Mouse (Mus musculus) gastrocnemius, postnatal 14 days (tissue): ENCODE measurements around the gene Ogdh. TPM values are rescaled to one million over a fixed set of nuclear protein-coding genes. Genes with fewer than 3 reads are reported as not detected.
"Not testable (repeated sequence)": the region's sequence is repeated elsewhere in the genome, so short reads cannot be mapped to it uniquely, and the experiment has no call there.

Experiments used
- DNase-seq: peaks from one replicate; pipeline ENCODE4 v3.0.0; 2021; ENCODE audit warnings: mixed read lengths
- intact Hi-C: fragments of 180-260 bp; cut with DNase I; formaldehyde crosslinking; loops from one replicate; pipeline ENCODE4 v1.15.1; 2025; ENCODE audit warnings: low total_unique reads
- long read RNA-seq, 2 experiments: library from polyadenylated mRNA; stranded (forward); transcript quantifications; one replicate each; pipeline ENCODE4 v2.0.0; 2021
- total RNA-seq, 2 experiments: library from RNA; stranded (reverse); gene quantifications; 2 replicates each; pipeline ENCODE4 v1.2.3; 2021

The Ogdh gene
- 100 to 1,000 TPM; 497 to 603 TPM for total RNA-seq
- long read RNA-seq, experiment 1, full-length matches to known transcripts, result 269 of 492 reads
- long read RNA-seq, experiment 1, partial matches to known transcripts, result 170 of 492 reads
- long read RNA-seq, experiment 1, other reads (novel, unspliced or antisense), result 53 of 492 reads
- long read RNA-seq, experiment 2, full-length matches to known transcripts, result 465 of 761 reads
- long read RNA-seq, experiment 2, partial matches to known transcripts, result 228 of 761 reads
- long read RNA-seq, experiment 2, other reads (novel, unspliced or antisense), result 68 of 761 reads

GRCm38 (mm10) chr11:6291401-6292115, at the start of gene Ogdh:
Gene Ogdh, plus strand, starts transcription at chr11:6291633.
- DNase-seq, result peak; percentile 99
- intact Hi-C loops, result no loop called here

GRCm38 (mm10) chr11:6244707-6245106, 46.7 kb upstream of the Ogdh start:
- intact Hi-C loops, result no loop called here
- DNase-seq, result no peak

DNA sequence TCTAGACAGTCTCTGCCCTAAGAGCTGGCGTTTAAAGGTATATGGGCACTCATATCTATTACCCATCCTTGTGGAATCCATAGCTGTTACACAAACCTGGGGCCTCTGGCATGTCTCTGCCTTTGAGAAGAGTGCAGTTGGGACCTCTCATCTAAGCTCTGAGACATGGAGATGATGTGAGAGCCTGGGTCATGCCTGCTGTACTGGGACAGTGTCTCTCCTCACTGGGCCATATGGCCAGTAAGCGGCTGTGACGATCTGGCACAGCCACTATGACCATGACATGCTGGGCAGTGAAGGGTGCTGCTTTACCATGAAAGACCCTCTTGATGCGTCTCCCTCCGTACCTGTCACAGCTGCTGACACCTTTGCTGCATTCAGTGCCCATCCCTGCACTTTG, 39.2 kb upstream of the Ogdh start:
- DNase-seq, result no peak
- intact Hi-C loops, result no loop called here

DNA sequence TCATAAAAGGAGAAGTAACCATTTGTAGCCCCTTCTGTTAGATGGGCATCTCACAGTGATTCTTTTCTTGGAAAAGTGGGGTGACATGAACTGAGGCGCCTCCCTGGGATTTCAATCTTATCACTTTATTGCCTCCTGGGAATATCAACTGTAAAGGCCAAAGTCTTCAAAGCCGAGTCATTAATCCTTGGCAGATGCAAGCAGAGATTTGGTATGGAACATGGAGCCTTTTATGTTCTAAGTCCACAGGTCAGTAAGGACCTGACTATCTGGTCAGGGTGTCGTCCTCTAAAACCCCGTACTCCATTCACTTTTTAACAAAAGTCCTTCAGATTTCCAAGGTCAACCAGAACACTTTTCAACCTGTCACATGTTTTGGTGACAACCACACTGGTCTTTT, 38.6 kb upstream of the Ogdh start:
- intact Hi-C loops, result no loop called here
- no peak for DNase-seq

DNA sequence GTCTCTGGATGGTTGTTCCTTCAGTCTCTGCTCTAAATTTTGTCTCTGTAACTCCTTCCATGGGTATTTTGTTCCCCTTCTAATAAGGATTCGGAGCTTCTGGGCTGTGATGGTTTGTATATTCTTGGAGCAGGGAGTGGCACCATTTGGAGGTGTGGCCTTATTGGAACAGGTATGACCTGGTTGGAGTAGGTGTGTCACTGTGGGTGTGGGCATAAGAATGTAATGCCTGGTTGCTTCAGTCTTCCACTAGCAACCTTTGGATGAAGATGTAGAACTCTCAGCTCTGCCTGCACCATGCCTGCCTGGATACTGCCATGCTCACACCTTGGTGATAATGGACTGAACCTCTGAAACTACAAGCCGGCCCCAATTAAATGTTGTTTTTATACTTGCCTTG, 36.8 kb upstream of the Ogdh start:
- intact Hi-C loops, result loop anchor here (5.0 kb wide), 1 partner anchor 42 kb away; no protein-coding TSS in a partner anchor
- DNase-seq, result not testable (repeated sequence)

DNA sequence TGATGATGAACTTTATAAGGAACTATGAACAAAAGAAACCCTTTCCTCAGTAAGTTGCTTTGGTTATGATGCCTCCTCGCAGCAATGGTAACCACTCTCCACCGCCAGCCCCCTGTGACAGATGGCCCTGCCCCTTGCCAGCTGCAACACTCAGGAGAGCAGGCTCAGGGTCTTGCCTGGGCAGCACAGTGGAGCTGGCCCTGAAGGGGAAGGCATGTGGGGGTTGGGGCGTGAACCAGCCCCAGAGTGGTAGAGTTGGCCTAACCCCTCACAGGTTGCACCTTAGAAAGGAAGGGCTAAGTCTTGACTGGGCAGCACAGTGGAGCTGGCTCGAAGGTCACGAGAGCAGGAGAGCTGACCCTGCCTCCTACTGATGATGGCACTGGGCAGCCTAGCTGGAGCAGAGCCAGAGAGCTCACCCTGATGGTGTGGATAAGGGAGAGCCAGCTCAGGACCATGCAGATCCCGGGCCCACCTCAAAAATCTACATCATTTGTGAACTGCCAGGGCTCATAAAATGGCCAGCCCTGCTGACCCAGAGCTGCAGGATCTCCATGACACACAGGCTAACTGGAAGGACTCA, 34.9 kb upstream of the Ogdh start:
- no peak for DNase-seq
- intact Hi-C loops, result loop anchor here (5.0 kb wide), 1 partner anchor 44 kb away; no protein-coding TSS in a partner anchor

DNA sequence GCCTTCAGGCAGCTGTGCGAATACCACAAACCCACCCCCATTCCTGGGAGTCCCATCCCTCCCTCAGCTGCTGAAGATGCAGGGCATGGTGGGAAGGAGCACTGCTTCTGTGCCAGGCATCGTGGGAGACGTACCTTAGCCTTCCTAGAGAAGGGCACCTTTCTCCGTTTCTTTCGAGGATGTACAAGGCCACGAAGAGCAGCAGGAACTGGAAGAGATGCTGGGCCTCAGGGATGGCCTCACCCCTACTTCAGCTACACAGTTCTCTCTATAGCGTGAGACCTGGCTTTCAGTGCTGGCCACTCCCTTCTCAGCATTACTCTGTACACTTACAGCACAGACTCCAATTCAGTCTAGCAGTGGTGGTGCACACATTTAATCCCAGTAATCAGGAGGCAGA, 32.0 kb upstream of the Ogdh start:
- DNase-seq, result no peak
- intact Hi-C loops, result loop anchor here (5.0 kb wide), 1 partner anchor 47 kb away; no protein-coding TSS in a partner anchor

DNA sequence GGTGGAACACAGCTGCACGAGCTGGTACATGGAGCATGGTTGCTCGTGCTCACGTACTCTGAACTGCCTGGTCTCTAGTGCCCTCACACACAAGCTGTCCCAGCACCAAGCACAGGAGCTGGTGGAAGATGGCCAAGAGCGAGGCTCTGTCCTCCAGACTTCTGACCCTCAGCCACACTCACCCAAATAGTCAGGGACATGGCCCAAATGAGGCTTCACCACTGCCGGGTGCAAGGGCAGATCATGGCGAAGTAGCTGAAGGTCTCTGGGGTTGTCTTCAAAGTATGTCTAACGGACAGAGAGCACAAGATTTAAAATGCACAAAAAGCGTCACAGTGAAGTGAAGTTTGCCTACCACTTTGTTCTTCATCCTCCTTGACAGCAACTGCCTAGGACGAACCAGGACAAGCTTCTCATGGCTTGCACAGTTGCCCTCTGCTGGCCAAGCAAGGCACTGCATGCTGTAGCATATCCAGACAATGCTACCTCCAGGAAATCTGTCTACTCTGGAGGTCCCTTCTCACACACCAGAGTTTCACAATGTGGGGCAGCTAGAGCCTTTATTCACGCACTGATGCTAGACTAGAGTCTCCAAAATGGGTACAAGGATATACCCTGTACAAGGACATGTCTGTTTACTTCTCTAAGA, 29.9 kb upstream of the Ogdh start:
- intact Hi-C loops, result loop anchor here (5.0 kb wide), 1 partner anchor 269 kb away; no protein-coding TSS in a partner anchor
- peak; percentile 70 for DNase-seq

DNA sequence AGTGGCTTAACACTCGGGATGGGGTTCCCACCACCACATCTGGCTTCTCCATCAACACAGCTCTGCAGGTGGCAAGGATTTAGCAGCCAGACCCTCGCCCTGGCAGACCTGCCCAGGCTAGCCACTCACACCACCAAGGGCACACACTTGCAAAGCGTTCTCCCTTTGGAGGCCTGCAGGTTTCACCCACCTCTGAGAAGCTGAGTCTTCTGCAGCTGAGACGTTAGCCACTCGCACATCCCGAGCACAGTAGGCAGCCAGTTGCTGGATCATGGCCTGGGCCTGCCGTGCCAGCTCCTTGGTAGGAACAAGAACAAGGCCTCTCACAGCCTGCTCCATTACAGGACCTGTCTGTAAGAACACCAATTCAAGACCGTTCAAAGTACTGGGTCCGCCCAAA, 24.8 kb upstream of the Ogdh start:
- no peak for DNase-seq
- intact Hi-C loops, result no loop called here

DNA sequence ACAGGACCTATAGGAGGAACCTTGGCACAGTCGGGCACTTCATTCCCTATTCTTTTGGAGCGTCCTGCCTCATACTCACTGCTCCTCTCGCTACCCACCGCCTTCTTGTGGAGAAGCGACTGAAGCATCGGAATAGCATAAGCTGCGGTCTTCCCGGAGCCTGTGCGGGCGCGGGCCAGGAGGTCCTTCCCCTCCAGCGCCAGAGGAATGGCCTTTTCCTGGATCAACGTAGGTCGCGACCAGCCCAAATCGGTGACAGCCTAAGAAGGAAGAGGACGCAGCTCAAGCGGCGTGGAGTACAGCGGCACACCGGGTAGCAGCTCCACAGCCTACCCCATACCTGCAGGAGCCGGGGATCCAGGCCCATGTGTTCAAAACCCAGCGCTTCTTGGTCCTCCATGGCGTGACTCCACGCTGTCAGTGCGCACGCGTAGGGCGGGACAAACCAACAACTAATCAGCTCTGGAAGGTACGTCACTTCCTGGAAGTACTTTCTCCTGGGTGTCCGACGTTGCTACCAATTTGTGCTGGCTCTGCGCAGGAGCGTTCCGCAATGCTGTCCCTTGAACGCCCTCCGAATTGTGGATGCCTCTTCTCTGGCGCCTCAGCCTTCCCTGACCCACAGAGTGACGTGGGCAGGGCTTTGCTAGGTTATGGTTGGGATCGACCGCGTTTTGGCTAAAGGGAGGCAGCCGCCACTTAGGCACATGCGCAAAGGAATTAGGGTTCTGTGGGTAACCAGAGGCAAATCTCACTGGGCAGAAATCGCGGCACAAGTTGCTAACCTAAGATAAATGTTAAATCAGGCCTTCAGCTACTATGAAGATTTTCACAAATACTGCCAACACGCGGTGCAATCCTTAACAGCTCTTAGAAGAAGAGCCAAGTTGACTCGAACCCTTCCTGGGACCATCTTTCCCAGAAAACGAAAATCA, 23.8 kb upstream of the Ogdh start, which contains the start of gene Ddx56:
Ddx56 (minus strand) TSS at position 453 of the 935 bp plus-strand sequence.
- intact Hi-C loops, result no loop called here
- DNase-seq, result peak; percentile 91

GRCm38 (mm10) chr11:6273607-6274006, 17.8 kb upstream of the Ogdh start:
- DNase-seq, result no peak
- intact Hi-C loops, result no loop called here

GRCm38 (mm10) chr11:6274387-6275093, 16.9 kb upstream of the Ogdh start, which contains the start of gene Tmed4:
Gene Tmed4, minus strand, starts transcription at chr11:6274870.
- intact Hi-C loops, result no loop called here
- peak; percentile 99 for DNase-seq

DNA sequence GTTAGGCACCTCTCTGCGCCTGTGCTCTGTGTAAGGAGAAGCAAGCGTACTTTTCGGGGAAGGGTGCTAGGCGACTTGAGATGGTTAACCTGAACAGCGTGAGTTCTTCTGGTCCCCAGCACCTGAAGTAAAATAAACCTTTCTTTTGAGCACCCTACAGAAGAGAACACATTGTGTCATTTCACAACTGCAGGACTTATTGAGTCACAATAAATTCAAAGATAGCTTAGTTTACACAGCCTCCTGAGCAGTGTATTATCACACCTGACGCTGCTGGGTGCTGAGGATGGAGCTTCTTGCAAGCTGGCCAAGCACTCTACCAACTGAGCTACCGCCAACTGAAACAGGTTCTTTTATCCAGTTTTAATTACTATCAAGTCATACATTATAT, 16.3 kb upstream of the Ogdh start:
- intact Hi-C loops, result no loop called here

GRCm38 (mm10) chr11:6276466-6276865, 15.0 kb upstream of the Ogdh start:
- intact Hi-C loops, result no loop called here

More for the DNA sequence above, 16.3 kb upstream of the Ogdh start:
- no peak for DNase-seq

GRCm38 (mm10) chr11:6282940-6283339, 8.5 kb upstream of the Ogdh start:
- intact Hi-C loops, result no loop called here
- peak; percentile 40 for DNase-seq

More at GRCm38 (mm10) chr11:6276466-6276865, 15.0 kb upstream of the Ogdh start:
- DNase-seq, result no peak

DNA sequence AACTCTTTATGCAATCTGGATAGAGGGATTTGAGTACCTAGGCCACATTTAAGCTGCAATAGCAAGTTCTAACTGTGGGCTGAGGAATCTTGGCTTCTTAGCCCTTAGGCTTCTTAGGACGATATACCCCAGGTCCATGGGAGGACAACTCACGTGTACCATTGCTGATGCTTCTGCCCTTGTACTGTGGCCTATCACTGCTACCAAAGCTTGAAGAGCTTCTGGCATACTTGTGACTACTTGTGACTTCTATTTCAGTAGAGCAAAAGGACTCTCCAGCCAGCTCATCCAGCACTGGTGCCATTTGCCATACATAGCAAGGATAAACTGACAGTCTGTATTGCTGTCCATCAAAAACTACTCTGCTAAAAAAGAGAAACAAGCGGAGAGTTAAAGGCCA, 1.3 kb upstream of the Ogdh start:
- no peak for DNase-seq
- intact Hi-C loops, result no loop called here

DNA sequence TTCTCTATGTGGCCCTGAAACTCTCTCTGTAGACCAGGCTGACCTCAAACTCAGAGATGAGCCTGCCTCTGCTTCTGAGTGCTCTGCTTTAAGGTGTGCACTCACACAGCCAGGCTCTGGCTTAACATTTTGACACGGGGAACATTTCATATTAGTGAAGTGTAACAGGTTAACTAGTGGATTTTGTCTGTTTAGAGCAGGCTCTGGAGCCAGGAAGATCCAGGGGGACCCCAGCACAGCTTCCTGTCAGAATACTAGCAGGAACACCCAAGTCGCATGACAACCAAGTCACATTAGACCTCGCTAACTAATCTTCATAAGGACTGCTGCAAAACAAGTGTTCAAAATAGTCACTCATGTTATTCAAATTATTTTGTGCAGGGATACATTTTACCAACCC, 550 bp upstream of the Ogdh start:
- intact Hi-C loops, result no loop called here
- no peak for DNase-seq
